8 mouse cellular contexts compared by ENCODE assay signal in the genomic region with DNA sequence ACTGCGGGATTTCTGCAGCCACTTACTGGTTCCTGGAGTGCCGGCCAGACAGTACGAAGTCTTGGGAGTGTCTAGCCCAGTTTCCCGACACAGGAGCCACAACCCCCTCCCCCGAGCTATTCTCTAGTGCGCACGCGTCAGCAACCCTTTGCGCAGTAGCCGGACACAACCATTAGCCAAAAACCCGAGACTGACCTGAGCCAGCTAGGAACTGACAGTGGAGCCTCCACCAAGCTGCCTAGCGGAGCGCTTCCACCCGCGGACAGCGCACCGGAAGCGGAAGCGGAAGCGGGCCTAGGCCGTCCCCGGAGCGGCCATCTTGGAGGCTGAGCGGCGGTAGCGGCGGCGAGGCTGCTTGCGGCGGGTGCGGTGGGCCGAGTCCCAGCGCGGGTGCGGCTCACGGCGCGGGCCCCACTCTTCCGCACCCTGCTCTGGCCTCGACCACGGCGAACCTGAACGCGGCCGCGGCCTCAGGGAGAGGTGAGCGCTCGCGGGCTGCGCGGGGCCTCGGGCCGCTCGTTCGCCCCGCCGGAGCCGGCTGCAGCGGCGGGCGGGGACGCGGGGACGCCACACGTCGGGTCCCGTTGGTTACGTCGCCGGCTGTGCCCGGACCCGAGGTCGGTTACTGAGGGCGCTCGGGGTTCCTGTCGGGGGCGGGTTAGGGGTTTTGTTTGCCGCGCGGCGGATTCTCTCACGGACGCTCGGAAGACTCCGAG. TPM values are rescaled to one million over a fixed set of nuclear protein-coding genes. Genes with fewer than 3 reads are reported as not detected.
DNase-seq lines count a peak whose midpoint lies in the region; ATAC-seq and TF ChIP-seq lines count a peak whose summit lies in the region.

A gene (plus strand): TSS at position 298 of the 716 bp plus-strand sequence.

- TF ChIP-seq POLR2A in kidney, adult 2 months (IDR thresholded peaks at IDR 0.05; ENCODE audit: low read depth, low read length), result peak; percentile 52
- TF ChIP-seq POLR2A in spleen, adult 2 months (IDR thresholded peaks at IDR 0.05; ENCODE audit: low read depth, low read length), result peak; percentile 39

- peak; percentile 97 for ATAC-seq in embryonic facial prominence, embryonic 13.5 days (ENCODE audit: insufficient number of reproducible peaks, insufficient read depth, low FRiP score, low TSS enrichment, low read depth)
- ATAC-seq in limb, embryonic 12.5 days (ENCODE audit: insufficient number of reproducible peaks, insufficient read depth, low FRiP score, low TSS enrichment, low read depth), result peak; percentile 98
- peak; percentile 99 for ATAC-seq in midbrain, embryonic 15.5 days (replicated peaks)

- 0 out of 2 replicates have a peak, but pooled peaks have one; percentile 2 for TF ChIP-seq CTCF in kidney, adult 2 months (conservative IDR thresholded peaks at IDR 0.05; ENCODE audit: insufficient read depth, insufficient read length, low read depth, low read length)
- TF ChIP-seq CTCF in spleen, adult 2 months (IDR thresholded peaks at IDR 0.05; ENCODE audit: extremely low read depth, insufficient read depth, insufficient read length, insufficient replicate concordance), result no peak

- peak within 1 kb of the TSS; percentile 94 for H3K4me2 ChIP-seq in embryonic facial prominence, embryonic 13.5 days
- H3K4me2 ChIP-seq in limb, embryonic 12.5 days, result peak within 1 kb of the TSS; percentile 96
- peak within 1 kb of the TSS; percentile 95 for H3K4me2 ChIP-seq in midbrain, embryonic 15.5 days

- no peaks in the 10 kb centered on the region for H3K27me3 ChIP-seq in embryonic facial prominence, embryonic 13.5 days
- no peaks in the 10 kb centered on the region for H3K27me3 ChIP-seq in kidney, adult 2 months (replicated peaks; ENCODE audit: control insufficient read depth, insufficient read depth, low read length)
- H3K27me3 ChIP-seq in limb, embryonic 12.5 days, result no peaks in the 10 kb centered on the region
- no peaks in the 10 kb centered on the region; the same call in 1 of the 2 replicates for H3K27me3 ChIP-seq in midbrain, embryonic 15.5 days (replicated peaks)
- no peaks in the 10 kb centered on the region for H3K27me3 ChIP-seq in spleen, adult 2 months (ENCODE audit: control insufficient read depth, insufficient read depth, low read length)

- peaks cover 16% of the 10 kb centered on the region for H3K4me1 ChIP-seq in embryonic facial prominence, embryonic 13.5 days
- peaks cover 10% of the 10 kb centered on the region; the same call in 1 of the 2 replicates for H3K4me1 ChIP-seq in kidney, adult 2 months (ENCODE audit: control insufficient read depth, insufficient read depth, low read length)
- peaks cover 18% of the 10 kb centered on the region for H3K4me1 ChIP-seq in limb, embryonic 12.5 days (replicated peaks)
- H3K4me1 ChIP-seq in midbrain, embryonic 15.5 days, result peaks cover 28% of the 10 kb centered on the region
- peaks cover 12% of the 10 kb centered on the region; the same call in 1 of the 2 replicates for H3K4me1 ChIP-seq in spleen, adult 2 months (ENCODE audit: control insufficient read depth, insufficient read depth, insufficient read length)

- H3K9me3 ChIP-seq in embryonic facial prominence, embryonic 13.5 days, result no peaks in the 10 kb centered on the region
- H3K9me3 ChIP-seq in limb, embryonic 12.5 days, result no peaks in the 10 kb centered on the region
- no peaks in the 10 kb centered on the region for H3K9me3 ChIP-seq in midbrain, embryonic 15.5 days

- H3K36me3 ChIP-seq in embryonic facial prominence, embryonic 13.5 days, result peaks cover 22% of the 10 kb centered on the region
- no peaks in the 10 kb centered on the region for H3K36me3 ChIP-seq in kidney, adult 2 months (ENCODE audit: control insufficient read depth, insufficient read depth, low read length)
- peaks cover 25% of the 10 kb centered on the region for H3K36me3 ChIP-seq in limb, embryonic 12.5 days
- peaks cover 8% of the 10 kb centered on the region; the same call in 1 of the 2 replicates for H3K36me3 ChIP-seq in midbrain, embryonic 15.5 days (replicated peaks)
- peaks cover 7% of the 10 kb centered on the region for H3K36me3 ChIP-seq in spleen, adult 2 months (ENCODE audit: control insufficient read depth, insufficient read depth, low read length)

- H3K4me3 ChIP-seq in embryonic facial prominence, embryonic 13.5 days, result peak within 1 kb of the TSS; percentile 93
- H3K4me3 ChIP-seq in kidney, adult 2 months (ENCODE audit: insufficient read depth, low read depth, low read length), result peak within 1 kb of the TSS; percentile 86
- peak within 1 kb of the TSS; percentile 99 for H3K4me3 ChIP-seq in limb, embryonic 12.5 days (replicated peaks)
- peak within 1 kb of the TSS; percentile 81 for H3K4me3 ChIP-seq in midbrain, embryonic 15.5 days
- H3K4me3 ChIP-seq in spleen, adult 2 months (ENCODE audit: extremely low read depth, insufficient read depth, insufficient read length), result peak within 1 kb of the TSS; percentile 88

- DNase-seq in 3134 (ENCODE audit: extremely low read depth, insufficient read length, low spot score), result peak; percentile 94
- peak; percentile 95 to 97 for DNase-seq in adrenal gland, postnatal 36 days
- peak; percentile 98 to 99 for DNase-seq in heart, adult 18-20 months
- DNase-seq in kidney, adult 2 months, result peak; percentile 98
- DNase-seq in spleen, adult 2 months (ENCODE audit: low read depth in 1 of 2, low spot score in 2 of 2), result peak; percentile 86 to 88

- H3K27ac ChIP-seq in embryonic facial prominence, embryonic 13.5 days, result peak within 1 kb of the TSS; percentile 81
- peak within 1 kb of the TSS; percentile 67 for H3K27ac ChIP-seq in kidney, adult 2 months (ENCODE audit: insufficient read depth, low read depth, low read length)
- H3K27ac ChIP-seq in limb, embryonic 12.5 days, result peak within 1 kb of the TSS; percentile 91
- H3K27ac ChIP-seq in midbrain, embryonic 15.5 days, result peak within 1 kb of the TSS; percentile 87
- H3K27ac ChIP-seq in spleen, adult 2 months (ENCODE audit: insufficient read depth, low read length), result peak within 1 kb of the TSS; percentile 53

- peak within 1 kb of the TSS; percentile 95 for H3K9ac ChIP-seq in embryonic facial prominence, embryonic 13.5 days
- peak within 1 kb of the TSS; percentile 96 for H3K9ac ChIP-seq in limb, embryonic 12.5 days (replicated peaks)
- H3K9ac ChIP-seq in midbrain, embryonic 15.5 days, result peak within 1 kb of the TSS; percentile 83

- WGBS in embryonic facial prominence, embryonic 13.5 days, result under 1% methylated on average over 85 of the region's 85 CpGs
- under 1% methylated on average over 84 of the region's 85 CpGs for WGBS in kidney, adult 2 months
- under 1% methylated on average over 85 of the region's 85 CpGs for whole genome bisulfite sequencing in limb, embryonic 12.5 days
- under 1% methylated on average over 80 of the region's 85 CpGs for WGBS in midbrain, embryonic 15.5 days
- under 1% methylated on average over 73 of the region's 85 CpGs for whole genome bisulfite sequencing in spleen, adult 2 months

RNA-seq across cellular contexts. Expression of the gene that starts here (rescaled TPM):
- total RNA-seq in adrenal gland, postnatal 36 days (2021), result 10 to 100 TPM; 70.9 to 81.5 TPM
- polyA plus RNA-seq in embryonic facial prominence, embryonic 13.5 days (2015; fragmentation: Nextera tagmentation; extraction: Ambion mirVana), result 113 and 120 TPM in 2 replicates
- 10 to 100 TPM; 53.0 to 55.9 TPM for total RNA-seq in heart, adult 18-20 months (2021)
- polyA plus RNA-seq in kidney, adult 2 months (2012; rRNA removed), result 47.3 and 48.0 TPM in 2 replicates
- polyA plus RNA-seq in limb, embryonic 12.5 days (2016; fragmentation: Nextera tagmentation; extraction: Ambion mirVana), result 165 and 169 TPM in 2 replicates
- 115 and 118 TPM in 2 replicates for polyA plus RNA-seq in midbrain, embryonic 15.5 days (2015; fragmentation: Nextera tagmentation; extraction: Ambion mirVana)
- 53.6 and 113 TPM in 2 replicates for polyA plus RNA-seq in spleen, adult 2 months (2012; rRNA removed)

Comparison
In these comparisons a context has a peak if more than half of its experiments do, and no peak if none do; other contexts are left out.
1. Peak in every context shown above with its lines: DNase-seq, ATAC-seq, H3K4me3 ChIP-seq and H3K27ac ChIP-seq.